Mouse (Mus musculus) olfactory bulb, adult 2 months (tissue): ENCODE data around the gene Sh3rf1. TPM values are rescaled to one million over a fixed set of nuclear protein-coding genes. Genes with fewer than 3 reads are reported as not detected.

Experiments
- H3K27ac ChIP-seq: fragments of 200-500 bp; 2 replicates; pipeline ENCODE4 v1.5.1; 2012; ENCODE audit warnings: low read depth, low read length; ENCODE audit not compliant: insufficient read depth
- H3K4me1 ChIP-seq: fragments of 200-500 bp; 2 replicates; pipeline ENCODE4 v1.6.1; 2012; ENCODE audit warnings: low read length; ENCODE audit not compliant: control insufficient read depth, insufficient read depth
- H3K4me3 ChIP-seq: fragments of 200-500 bp; 2 replicates; pipeline ENCODE4 v1.5.1; 2012; ENCODE audit warnings: mild to moderate bottlenecking, low read depth, low read length, moderate library complexity; ENCODE audit not compliant: insufficient read depth
- CTCF ChIP-seq: fragments of 200-500 bp; IDR thresholded peaks from 2 replicates; pipeline ENCODE4 v1.5.1; 2012; ENCODE audit warnings: low read depth, mild to moderate bottlenecking, low read length, moderate library complexity; ENCODE audit not compliant: insufficient read depth
- POLR2A ChIP-seq: fragments of 200-500 bp; IDR thresholded peaks from 2 replicates; pipeline ENCODE4 v1.6.1; 2012; ENCODE audit warnings: mild to moderate bottlenecking, low read depth, low read length, moderate library complexity; ENCODE audit not compliant: insufficient read depth
- WGBS: fragments of 180-500 bp; shearing (Covaris S2); methylation state at CpG from one replicate; pipeline ENCODE4 v1.1.7; 2018; 5-methylcytosine and 5-hydroxymethylcytosine counted together
- polyA plus RNA-seq: library from polyadenylated mRNA; stranded (reverse); fragments of >200 nt; gene quantifications from 2 replicates; pipeline ENCODE4 v1.2.4, GENCODE M21; 2012; ENCODE audit warnings: low replicate concordance; ENCODE audit not compliant: missing spikeins, insufficient read depth, insufficient read length

Gene Sh3rf1
- polyA plus RNA-seq, 1 experiment, result 73.8 TPM

DNA sequence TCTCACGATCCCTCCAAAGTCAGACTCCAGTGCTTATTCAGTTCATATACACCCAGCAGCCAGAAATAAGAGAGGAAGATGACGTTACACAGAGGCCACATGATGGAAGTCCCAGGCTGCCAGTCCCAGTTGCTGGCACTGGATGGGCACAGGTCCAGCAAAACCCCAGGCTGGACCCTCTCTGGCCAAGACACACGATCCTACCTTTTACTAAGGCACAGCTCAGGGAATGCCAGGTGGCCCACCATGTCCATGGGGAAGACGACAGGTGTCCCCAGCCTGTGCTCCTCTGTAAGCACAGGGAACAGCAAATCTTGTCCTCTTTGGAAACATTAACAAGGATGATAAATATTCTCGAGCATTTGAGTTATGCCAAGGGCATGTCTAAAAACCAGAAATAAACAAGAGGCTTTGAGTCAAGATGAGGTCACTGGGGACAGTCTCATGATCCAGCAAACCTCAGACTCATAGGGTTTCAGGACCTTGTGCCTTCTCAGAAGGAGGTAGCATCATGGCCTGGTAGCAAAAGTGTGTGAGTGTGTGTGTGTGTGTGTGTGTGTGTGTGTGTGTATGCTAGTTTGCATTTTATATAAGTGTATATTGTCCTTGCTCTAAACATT lies 29.3 kb upstream of the Sh3rf1 start:
- Histone ChIP-seq H3K4me3 (no peak overlapping the region), H3K27ac (no peak overlapping the region), H3K4me1 (no peaks in the 10 kb centered on the region)
- WGBS, result 85% methylated on average over 5 of the region's 5 CpGs
- TF ChIP-seq CTCF (no peak), POLR2A (no peak)

DNA sequence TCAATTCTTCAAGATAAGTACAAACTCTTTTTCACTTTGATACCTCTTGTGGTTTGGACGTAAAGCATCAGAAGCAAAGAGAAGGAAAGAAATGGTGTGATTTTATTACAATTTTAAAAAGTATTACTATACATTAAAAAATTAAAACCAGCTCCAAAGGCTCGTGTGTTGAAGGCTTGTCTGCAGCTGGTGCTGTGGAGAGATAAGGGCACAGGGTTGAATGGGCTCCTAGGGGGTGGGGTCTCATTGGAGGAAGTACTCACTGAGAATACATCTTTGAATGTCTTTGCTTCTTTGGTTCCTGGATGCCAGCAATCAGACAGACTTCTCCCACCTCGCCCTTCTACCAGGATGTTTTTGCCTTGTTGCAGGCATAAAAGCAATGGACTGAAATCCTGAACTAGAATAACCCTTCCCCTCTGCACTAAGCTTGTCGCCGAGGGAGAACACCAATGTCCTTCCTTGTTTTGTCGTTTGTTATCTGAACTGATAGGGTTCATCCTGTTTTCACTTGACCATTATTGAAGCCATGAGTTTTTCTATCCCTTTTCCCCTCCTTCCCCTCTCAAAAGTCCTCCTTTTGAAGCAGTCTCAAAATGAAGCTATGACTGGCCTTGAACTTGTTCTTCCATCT lies 23.3 kb upstream of the Sh3rf1 start:
- TF ChIP-seq CTCF (no peak), POLR2A (no peak)
- Histone ChIP-seq H3K27ac (no peak overlapping the region), H3K4me1 (no peaks in the 10 kb centered on the region), H3K4me3 (no peak overlapping the region)
- 90% methylated on average over 6 of the region's 6 CpGs for WGBS

DNA sequence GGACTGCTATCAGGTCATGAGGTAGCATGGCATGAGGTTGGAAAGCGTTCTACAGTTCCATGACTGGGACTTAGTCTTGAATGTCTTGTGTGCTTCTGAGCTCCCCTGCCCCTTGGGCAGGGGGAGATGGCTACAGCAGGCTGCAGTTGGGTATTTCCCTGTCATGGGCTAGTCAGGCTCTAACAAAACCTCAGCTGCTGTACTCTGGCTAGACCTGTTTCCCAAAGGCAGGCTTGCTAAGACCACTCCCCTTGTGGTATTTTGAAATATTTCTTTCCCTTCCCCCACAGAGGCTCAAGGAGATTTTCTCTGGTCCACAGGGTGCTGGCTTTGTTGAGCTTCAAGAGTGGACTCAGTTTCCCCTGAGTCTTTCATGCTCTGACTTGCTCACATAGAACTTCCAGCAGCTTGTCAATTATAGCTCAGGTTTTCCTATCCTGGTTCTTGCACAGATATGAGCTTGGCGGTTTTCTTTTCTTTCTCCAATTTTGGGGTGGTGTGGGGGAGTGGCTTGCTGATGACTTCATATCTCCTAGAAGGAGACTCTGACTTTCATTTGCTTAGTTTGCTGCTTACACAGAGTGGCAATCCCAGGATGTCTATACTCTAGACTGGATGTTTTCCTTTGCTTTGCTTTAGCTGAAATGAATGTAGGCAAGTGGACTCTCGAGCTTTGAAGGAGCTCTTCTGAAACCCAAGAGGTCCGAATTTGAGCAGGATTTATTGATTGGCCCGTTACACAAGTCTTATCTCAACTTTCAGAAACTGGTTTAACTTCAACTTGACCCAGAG lies 20.4 kb upstream of the Sh3rf1 start:
- no peak overlapping the region for H3K27ac ChIP-seq
- no peak overlapping the region for H3K4me3 ChIP-seq
- H3K4me1 ChIP-seq, result no peaks in the 10 kb centered on the region
- WGBS, result 96% methylated on average over 5 of the region's 5 CpGs
- TF ChIP-seq POLR2A (no peak), CTCF (no peak)

- 92% methylated on average over 2 of the region's 2 CpGs for WGBS
- H3K4me1 ChIP-seq, result no peaks in the 10 kb centered on the region
- no peak overlapping the region for H3K4me3 ChIP-seq
- TF ChIP-seq POLR2A (no peak), CTCF (no peak)
- H3K27ac ChIP-seq, result no peak overlapping the region
Measured at GRCm38 (mm10) chr8:61206876-61207275, 16.8 kb upstream of the Sh3rf1 start.

GRCm38 (mm10) chr8:61207636-61208035 lies 16.0 kb upstream of the Sh3rf1 start:
- TF ChIP-seq CTCF, result no peak
- TF ChIP-seq POLR2A, result no peak
- Histone ChIP-seq H3K4me1 (no peaks in the 10 kb centered on the region), H3K27ac (no peak overlapping the region), H3K4me3 (no peak overlapping the region)
- WGBS, result 50% methylated on average over 4 of the region's 4 CpGs

GRCm38 (mm10) chr8:61208719-61209118 lies 15.0 kb upstream of the Sh3rf1 start:
- Histone ChIP-seq H3K27ac (no peak overlapping the region), H3K4me3 (no peak overlapping the region), H3K4me1 (no peaks in the 10 kb centered on the region)
- WGBS, result 84% methylated on average over 9 of the region's 9 CpGs
- TF ChIP-seq CTCF (no peak), POLR2A (no peak)

GRCm38 (mm10) chr8:61210836-61211235 lies 12.8 kb upstream of the Sh3rf1 start:
- Histone ChIP-seq H3K4me3 (no peak overlapping the region), H3K27ac (no peak overlapping the region), H3K4me1 (no peaks in the 10 kb centered on the region)
- TF ChIP-seq POLR2A (no peak), CTCF (no peak)
- WGBS, result 51% methylated on average over 8 of the region's 8 CpGs

DNA sequence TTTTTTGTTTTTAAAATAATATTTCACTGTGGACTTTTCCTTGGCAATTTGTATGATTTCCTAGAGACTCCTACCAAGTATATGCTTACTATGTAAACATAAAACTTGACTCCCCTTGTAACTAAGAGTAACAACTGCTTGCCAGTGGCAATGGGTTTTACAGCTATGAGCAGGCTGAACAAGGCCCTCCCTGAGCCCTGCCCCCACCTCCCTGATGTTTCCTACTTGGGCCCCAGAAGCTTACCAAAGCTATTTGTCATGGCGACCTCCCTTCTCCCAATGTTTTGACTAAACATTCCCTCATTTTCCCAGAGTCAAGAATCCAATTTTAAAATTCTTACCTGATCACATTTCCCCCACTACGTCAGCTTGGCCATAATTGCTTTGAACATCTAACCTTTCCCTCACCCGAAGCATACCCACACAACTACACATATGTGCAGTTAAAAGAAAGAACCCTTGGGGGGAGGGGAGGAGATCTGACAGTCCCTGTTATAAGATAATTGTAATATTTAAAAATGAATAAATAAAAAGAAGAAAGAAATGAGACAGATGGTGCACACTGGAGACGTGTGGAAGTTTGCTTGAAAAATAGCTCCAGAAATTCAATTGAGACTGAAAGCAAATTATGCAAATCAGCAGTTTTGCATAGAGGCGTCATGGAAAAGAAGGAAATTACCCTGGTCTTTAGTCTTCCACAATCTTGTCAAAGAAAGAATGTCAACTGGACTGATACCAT lies 8.4 kb upstream of the Sh3rf1 start:
- no peak overlapping the region for H3K27ac ChIP-seq
- no peak overlapping the region for H3K4me3 ChIP-seq
- TF ChIP-seq POLR2A, result no peak
- TF ChIP-seq CTCF, result no peak
- WGBS, result 67% methylated on average over 5 of the region's 5 CpGs
- H3K4me1 ChIP-seq, result peaks cover 4% of the 10 kb centered on the region; the same call in 1 of the 2 replicates

- H3K4me1 ChIP-seq, result peaks cover 4% of the 10 kb centered on the region; the same call in 1 of the 2 replicates
- H3K27ac ChIP-seq, result no peak overlapping the region
- 25% methylated on average over 3 of the region's 3 CpGs for WGBS
- TF ChIP-seq POLR2A, result no peak
- no peak for TF ChIP-seq CTCF
- H3K4me3 ChIP-seq, result no peak overlapping the region
Measured at GRCm38 (mm10) chr8:61217017-61217416, 6.7 kb upstream of the Sh3rf1 start.

DNA sequence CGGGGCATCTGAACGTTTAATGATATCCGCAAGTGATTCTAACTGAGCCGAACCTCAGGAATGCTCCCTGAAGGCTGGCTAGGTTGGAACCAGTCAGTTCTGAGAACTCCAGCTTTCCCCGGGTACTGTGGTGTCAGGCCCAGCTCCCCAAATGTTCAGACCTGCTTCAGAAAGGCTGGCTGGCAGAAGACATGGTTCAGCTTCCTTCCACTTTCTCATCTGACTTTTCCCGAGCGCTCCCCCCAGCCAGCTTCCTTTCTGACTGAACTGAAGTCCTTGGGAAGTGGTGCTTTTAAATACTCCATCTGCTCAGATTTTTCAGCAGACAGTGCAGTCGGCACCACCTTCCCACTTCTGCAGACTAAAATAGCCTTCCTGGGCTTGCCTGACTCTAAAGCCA lies 6.2 kb upstream of the Sh3rf1 start:
- H3K4me3 ChIP-seq, result no peak overlapping the region
- TF ChIP-seq POLR2A (no peak), CTCF (no peak)
- H3K27ac ChIP-seq, result no peak overlapping the region
- peaks cover 4% of the 10 kb centered on the region; the same call in 1 of the 2 replicates for H3K4me1 ChIP-seq
- WGBS, result 43% methylated on average over 8 of the region's 8 CpGs
